Mouse (Mus musculus) liver, embryonic 11.5 days (tissue): Measurements from ENCODE around the gene Agap2. TPM values are rescaled to one million over a fixed set of nuclear protein-coding genes. Genes with fewer than 3 reads are reported as not detected.

Experiments
- ATAC-seq: fragments of 200-750 bp; cut with Nextera tagmentation; replicated peaks from 2 replicates; pipeline ENCODE4 v1.8.0; 2017; ENCODE audit warnings: moderate number of reproducible peaks, mild to moderate bottlenecking, moderate TSS enrichment, moderate library complexity; ENCODE audit not compliant: low FRiP score
- DNase-seq: peaks from one replicate; pipeline ENCODE4 v3.0.0-alpha.2; 2017; ENCODE audit warnings: low spot score
- H3K27ac ChIP-seq: fragments of 300-500 bp; sonication (generic); 2 replicates; pipeline ENCODE4 v1.5.1; 2014; ENCODE audit warnings: mild to moderate bottlenecking, low read depth, low read length, control low read depth
- H3K27me3 ChIP-seq: fragments of 300-500 bp; sonication (generic); replicated peaks from 2 replicates; pipeline ENCODE4 v1.6.1; 2014; ENCODE audit warnings: low read length, mixed read lengths; ENCODE audit not compliant: control insufficient read depth, insufficient read depth
- H3K36me3 ChIP-seq: fragments of 300-500 bp; sonication (generic); 2 replicates; pipeline ENCODE4 v1.6.1; 2014; ENCODE audit warnings: mild to moderate bottlenecking, low read length, moderate library complexity, mixed read lengths; ENCODE audit not compliant: control insufficient read depth, insufficient read depth
- H3K4me1 ChIP-seq: fragments of 300-500 bp; sonication (generic); replicated peaks from 2 replicates; pipeline ENCODE4 v1.6.1; 2014; ENCODE audit warnings: low read length, mixed read lengths; ENCODE audit not compliant: control insufficient read depth, insufficient read depth
- H3K4me2 ChIP-seq: fragments of 300-500 bp; sonication (generic); 2 replicates; pipeline ENCODE4 v1.6.1; 2014; ENCODE audit warnings: mild to moderate bottlenecking, control low read depth, moderate library complexity
- H3K4me3 ChIP-seq: fragments of 300-500 bp; sonication (generic); 2 replicates; pipeline ENCODE4 v1.5.1; 2014; ENCODE audit warnings: low read depth, low read length, control low read depth
- H3K9ac ChIP-seq: fragments of 300-500 bp; sonication (generic); 2 replicates; pipeline ENCODE4 v1.6.1; 2014; ENCODE audit warnings: low read depth, low read length, control low read depth
- H3K9me3 ChIP-seq: fragments of 300-500 bp; sonication (generic); 2 replicates; pipeline ENCODE4 v1.6.1; 2016; ENCODE audit warnings: low read length, inconsistent platforms, mixed read lengths; ENCODE audit not compliant: control insufficient read depth
- WGBS: fragments of 180-500 bp; shearing (Covaris S2); extraction: QIAGEN DNeasy Blood & Tissue Kit; methylation state at CpG from one replicate; pipeline ENCODE4 v1.1.7; 2014; 5-methylcytosine and 5-hydroxymethylcytosine counted together
- polyA plus RNA-seq: library from polyadenylated mRNA; unstranded; fragments of >200 nt; fragmentation: Nextera tagmentation; extraction: Ambion mirVana; gene quantifications from 2 replicates; pipeline ENCODE4 v1.2.1, GENCODE M21; 2014

Gene Agap2
- polyA plus RNA-seq, 1 experiment from 2014 or later, result 2.2 TPM

GRCm38 (mm10) chr10:127137896-127138295 lies 62.8 kb downstream of the Agap2 start:
- H3K27ac ChIP-seq, result no peak overlapping the region
- no peak overlapping the region for H3K4me3 ChIP-seq
- no peak for DNase-seq
- ATAC-seq, result no peak
- H3K4me2 ChIP-seq, result no peak overlapping the region
- no peak overlapping the region for H3K9ac ChIP-seq
- WGBS, result 75% methylated on average over 3 of the region's 3 CpGs
- H3K27me3 ChIP-seq, result no peaks in the 10 kb centered on the region
- peaks cover 23% of the 10 kb centered on the region for H3K4me1 ChIP-seq
- H3K36me3 ChIP-seq, result no peaks in the 10 kb centered on the region
- no peaks in the 10 kb centered on the region for H3K9me3 ChIP-seq

- Histone ChIP-seq H3K4me2 (no peak overlapping the region), H3K4me3 (no peak overlapping the region), H3K9ac (no peak overlapping the region), H3K27ac (no peak overlapping the region), H3K27me3 (no peaks in the 10 kb centered on the region), H3K4me1 (peaks cover 23% of the 10 kb centered on the region), H3K36me3 (no peaks in the 10 kb centered on the region), H3K9me3 (no peaks in the 10 kb centered on the region)
- ATAC-seq (no peak), DNase-seq (no peak)
- WGBS, result 76% methylated on average over 18 of the region's 18 CpGs
Observed at GRCm38 (mm10) chr10:127138328-127139141, 63.5 kb downstream of the Agap2 start.

- H3K36me3 ChIP-seq, result no peaks in the 10 kb centered on the region
- no peak overlapping the region for H3K27ac ChIP-seq
- ATAC-seq, result no peak
- 80% methylated on average over 11 of the region's 11 CpGs for WGBS
- no peak overlapping the region for H3K4me2 ChIP-seq
- no peak for DNase-seq
- no peaks in the 10 kb centered on the region for H3K27me3 ChIP-seq
- no peak overlapping the region for H3K4me3 ChIP-seq
- H3K9me3 ChIP-seq, result no peaks in the 10 kb centered on the region
- H3K4me1 ChIP-seq, result peaks cover 17% of the 10 kb centered on the region
- no peak overlapping the region for H3K9ac ChIP-seq
Observed at GRCm38 (mm10) chr10:127140971-127141370, 65.9 kb downstream of the Agap2 start.

- H3K9me3 ChIP-seq, result no peaks in the 10 kb centered on the region
- no peak overlapping the region for H3K4me2 ChIP-seq
- no peak overlapping the region for H3K4me3 ChIP-seq
- peaks cover 13% of the 10 kb centered on the region for H3K4me1 ChIP-seq
- H3K36me3 ChIP-seq, result no peaks in the 10 kb centered on the region
- DNase-seq, result no peak
- H3K27me3 ChIP-seq, result no peaks in the 10 kb centered on the region
- H3K27ac ChIP-seq, result no peak overlapping the region
- WGBS, result 63% methylated on average over 8 of the region's 8 CpGs
- no peak overlapping the region for H3K9ac ChIP-seq
- ATAC-seq, result no peak
Observed at GRCm38 (mm10) chr10:127141500-127141899, 66.4 kb downstream of the Agap2 start.

Other genes starting within 250 kb of the Agap2 start
- gene Atp23, start 173.9 kb upstream of the Agap2 start, polyA plus RNA-seq, result 21.4 and 21.8 TPM in 2 replicates
- gene Ctdsp2, start 96.6 kb upstream of the Agap2 start, polyA plus RNA-seq, result 37.4 and 42.2 TPM in 2 replicates
- gene Avil, start 74.6 kb upstream of the Agap2 start, polyA plus RNA-seq, result 0.10 and 0.13 TPM in 2 replicates
- gene Tsfm, start 44.4 kb upstream of the Agap2 start, polyA plus RNA-seq, result 110 and 119 TPM in 2 replicates
- 54.1 and 58.1 TPM in 2 replicates for gene Mettl1, start 33.9 kb upstream of the Agap2 start, polyA plus RNA-seq
- gene Eef1akmt3, start 33.8 kb upstream of the Agap2 start, polyA plus RNA-seq, result 0.11 and 0.23 TPM in 2 replicates
- gene Cyp27b1, start 27.0 kb upstream of the Agap2 start, polyA plus RNA-seq, result not detected in 2 replicates
- gene March9, start 15.1 kb upstream of the Agap2 start, polyA plus RNA-seq, result 0.38 TPM in 2 replicates
- 1,533 and 1,539 TPM in 2 replicates for gene Cdk4, start 11.8 kb upstream of the Agap2 start, polyA plus RNA-seq
- gene Tspan31, start 5.0 kb upstream of the Agap2 start, polyA plus RNA-seq, result 112 and 121 TPM in 2 replicates
- gene Os9, start 45.8 kb downstream of the Agap2 start, polyA plus RNA-seq, result 51.2 and 54.7 TPM in 2 replicates
- 21.6 and 26.3 TPM in 2 replicates for gene B4galnt1, start 89.9 kb downstream of the Agap2 start, polyA plus RNA-seq
- 3.6 and 5.2 TPM in 2 replicates for gene Slc26a10, start 105.4 kb downstream of the Agap2 start, polyA plus RNA-seq
- gene Arhgef25, start 114.8 kb downstream of the Agap2 start, polyA plus RNA-seq, result 28.3 and 30.2 TPM in 2 replicates
- gene Dtx3, start 120.4 kb downstream of the Agap2 start, polyA plus RNA-seq, result 64.0 and 70.8 TPM in 2 replicates
- gene Pip4k2c, start 136.3 kb downstream of the Agap2 start, polyA plus RNA-seq, result 43.1 and 43.4 TPM in 2 replicates
- gene Kif5a, start 188.1 kb downstream of the Agap2 start, polyA plus RNA-seq, result 1.3 and 1.4 TPM in 2 replicates
- gene Dctn2, start 191.1 kb downstream of the Agap2 start, polyA plus RNA-seq, result 135 TPM in 2 replicates
- gene Mbd6, start 213.7 kb downstream of the Agap2 start, polyA plus RNA-seq, result 14.2 and 19.0 TPM in 2 replicates
- gene Mars, start 236.5 kb downstream of the Agap2 start, polyA plus RNA-seq, result 249 and 257 TPM in 2 replicates
- gene Arhgap9, start 246.7 kb downstream of the Agap2 start, polyA plus RNA-seq, result 22.0 and 24.4 TPM in 2 replicates